Mouse (Mus musculus) right cerebral cortex, adult 2 months (tissue): ENCODE measurements around the gene Cops7b.

Experiments used
- DNase-seq, 2 experiments: peaks; one replicate each; pipeline ENCODE4 v3.0.0; 2021 to 2022; ENCODE audit warnings: low spot score in 2 of 2

Cops7b gene

GRCm38 (mm10) chr1:86596512-86596911 is 13.8 kb downstream of the Cops7b start:
- peak; percentile 43 for DNase-seq

- DNase-seq: peak in 1 of 2 experiments; percentile 27
Observed at GRCm38 (mm10) chr1:86598516-86598915, 15.8 kb downstream of the Cops7b start.

GRCm38 (mm10) chr1:86600117-86600516 is 17.4 kb downstream of the Cops7b start:
- DNase-seq: no peak

DNA sequence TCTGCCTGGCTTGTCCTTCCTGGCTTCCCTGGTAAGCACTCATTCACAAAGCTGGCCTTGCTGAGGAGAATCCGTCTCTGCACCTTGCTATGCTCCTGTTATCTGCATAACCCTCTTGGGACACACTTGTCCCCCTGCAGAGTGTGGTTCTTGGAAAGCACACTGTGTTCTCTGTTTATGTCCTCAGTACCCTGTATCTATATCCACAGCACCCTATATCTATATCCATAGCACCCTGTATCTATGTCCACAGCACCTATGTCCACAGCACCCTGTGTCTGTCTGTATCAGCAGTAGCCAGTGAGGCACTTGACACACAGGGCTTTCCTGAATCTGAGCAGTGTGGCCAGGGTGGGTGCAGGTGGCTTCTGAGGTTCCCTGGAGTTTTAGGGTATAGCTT is 28.2 kb downstream of the Cops7b start:
- DNase-seq: no peak

- DNase-seq: no peak
Observed at GRCm38 (mm10) chr1:86612081-86612480, 29.4 kb downstream of the Cops7b start.

DNA sequence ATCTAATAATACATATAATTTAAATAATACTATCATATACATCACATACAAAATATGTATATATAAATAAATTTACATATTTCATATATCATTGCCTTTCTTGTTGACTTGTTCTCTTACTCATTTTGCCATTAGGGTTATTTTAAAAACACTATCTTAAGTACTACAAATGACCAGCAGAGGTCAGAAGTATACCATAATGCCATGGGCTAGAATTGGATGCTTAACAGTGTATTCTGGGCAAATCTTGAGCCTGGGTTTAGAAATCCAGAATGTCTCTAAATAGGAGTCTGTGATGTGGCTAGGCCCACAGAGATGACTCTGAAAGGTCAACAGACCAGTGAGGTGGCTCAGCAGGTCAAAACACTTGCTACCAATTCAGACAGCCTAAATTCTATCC is 31.6 kb downstream of the Cops7b start:
- no peak for DNase-seq

GRCm38 (mm10) chr1:86618454-86619125 is 35.9 kb downstream of the Cops7b start:
- peak; percentile 88 to 89 for DNase-seq

GRCm38 (mm10) chr1:86622296-86622695 is 39.6 kb downstream of the Cops7b start:
- no peak for DNase-seq

GRCm38 (mm10) chr1:86623001-86624000 is 40.6 kb downstream of the Cops7b start:
- DNase-seq: no peak

- DNase-seq: no peak
Observed at GRCm38 (mm10) chr1:86628270-86628669, 45.6 kb downstream of the Cops7b start.

DNA sequence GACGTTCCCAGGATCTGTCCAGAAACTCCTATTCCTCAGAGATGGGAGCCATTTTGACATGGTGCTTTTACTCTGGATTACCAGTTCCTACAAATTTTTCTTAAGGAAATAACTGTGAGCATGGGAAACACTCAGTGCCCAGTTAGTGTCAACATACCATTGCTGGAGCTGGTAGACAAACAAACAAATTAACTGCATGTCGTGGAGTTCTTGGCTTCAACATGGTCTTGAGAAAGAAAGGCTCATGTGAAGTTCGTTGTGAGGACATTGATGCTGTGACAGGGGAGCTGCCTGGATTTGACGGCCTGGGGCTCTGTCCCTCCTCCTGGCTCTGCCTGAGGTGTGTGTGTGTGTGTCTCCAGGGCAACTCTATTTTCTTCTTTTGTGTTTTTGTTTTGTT is 47.2 kb downstream of the Cops7b start:
- no peak for DNase-seq

DNA sequence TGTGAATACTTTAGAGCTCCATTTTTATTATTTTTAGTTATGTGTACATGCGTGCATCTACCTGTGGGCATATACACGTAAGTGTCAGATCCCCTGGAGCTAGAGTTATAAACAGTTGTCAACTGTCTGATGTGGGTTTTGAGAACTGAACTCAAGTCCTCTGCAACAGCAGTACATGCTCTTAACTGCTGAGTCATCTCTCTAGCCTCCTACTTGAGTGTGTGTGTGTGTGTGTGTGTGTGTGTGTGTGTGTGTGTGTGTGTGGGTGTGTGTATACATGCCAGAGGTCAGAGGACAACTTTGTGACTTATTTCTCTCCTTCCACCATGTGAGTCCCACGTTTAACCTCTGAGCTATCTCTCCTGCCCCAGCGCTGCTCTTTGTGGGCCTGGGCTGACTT is 47.8 kb downstream of the Cops7b start:
- DNase-seq: no peak

DNA sequence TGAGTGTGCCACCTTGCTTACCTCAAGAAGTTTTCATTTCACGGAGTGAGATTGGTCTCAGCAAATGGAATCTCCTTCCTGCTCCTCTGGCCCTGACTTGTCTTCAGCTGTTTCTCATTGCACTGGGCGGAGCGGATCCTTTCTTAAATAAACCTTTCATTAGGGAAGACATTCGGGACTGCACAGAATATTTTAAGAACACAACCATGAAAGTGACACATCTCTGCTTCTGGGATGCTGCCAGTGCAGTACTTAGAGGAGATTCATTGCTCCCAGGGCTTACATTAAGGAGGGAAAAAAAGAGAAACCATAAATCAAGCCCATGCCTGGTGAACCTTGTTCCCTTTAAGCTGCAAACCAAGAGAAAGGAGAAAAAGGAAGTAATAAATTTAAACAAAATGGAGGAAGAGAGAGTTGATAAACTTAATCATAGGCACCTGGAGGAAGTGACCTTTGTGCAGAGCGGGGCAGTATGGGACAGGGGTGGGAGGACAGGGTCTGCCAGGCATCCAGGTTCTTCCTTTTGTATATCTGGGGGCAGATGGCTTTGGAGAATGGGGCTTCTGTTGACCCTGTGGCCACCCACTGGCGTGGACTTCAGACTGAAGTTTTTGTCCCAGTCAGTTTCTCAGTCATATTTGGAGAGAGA is 50.2 kb downstream of the Cops7b start:
- DNase-seq: no peak

- no peak for DNase-seq
Observed at GRCm38 (mm10) chr1:86633434-86633833, 50.7 kb downstream of the Cops7b start.

DNA sequence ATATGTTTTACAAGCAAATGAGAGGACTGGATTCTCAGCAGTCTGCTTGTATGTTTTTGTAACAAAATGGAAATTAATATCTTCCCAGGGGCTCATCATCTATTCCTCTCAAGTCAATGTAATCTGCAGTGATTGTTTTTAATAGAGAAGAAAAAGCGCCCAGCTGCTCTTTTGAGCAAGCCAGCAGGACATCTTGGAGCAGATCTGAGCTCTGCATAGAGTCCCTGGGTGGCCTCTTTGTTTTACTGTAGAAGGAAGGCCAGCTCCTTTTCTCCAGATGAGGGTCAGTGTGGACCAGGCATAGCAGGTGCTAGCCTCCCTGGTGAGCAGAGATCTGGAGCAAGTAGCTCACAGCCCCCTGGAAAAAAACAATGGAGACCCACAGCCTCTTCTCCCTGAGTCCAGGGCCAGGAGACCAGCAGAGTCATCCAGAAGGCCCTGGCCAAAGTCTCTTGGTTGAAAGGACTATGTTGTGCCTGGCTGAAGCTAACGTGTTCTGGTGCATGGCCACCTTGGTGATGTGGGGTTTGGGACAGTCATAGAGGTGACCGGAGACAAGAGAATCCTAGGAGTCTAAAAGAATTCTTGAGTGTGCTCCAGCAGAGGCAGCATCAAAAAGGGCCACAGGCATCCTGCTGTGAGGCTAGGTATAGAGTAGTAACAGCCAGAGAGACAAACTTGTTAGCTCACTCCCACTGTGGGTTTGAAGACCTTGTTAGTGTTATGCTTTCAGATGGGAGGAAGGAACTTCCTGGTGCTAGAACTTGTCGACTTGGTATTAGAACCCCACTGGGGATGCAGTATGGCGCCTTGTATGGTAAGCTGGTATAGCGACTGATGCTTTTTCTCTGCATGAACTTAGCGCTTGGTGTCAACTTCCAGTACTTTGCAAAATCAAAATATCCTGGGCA is 51.4 kb downstream of the Cops7b start:
- no peak for DNase-seq

DNA sequence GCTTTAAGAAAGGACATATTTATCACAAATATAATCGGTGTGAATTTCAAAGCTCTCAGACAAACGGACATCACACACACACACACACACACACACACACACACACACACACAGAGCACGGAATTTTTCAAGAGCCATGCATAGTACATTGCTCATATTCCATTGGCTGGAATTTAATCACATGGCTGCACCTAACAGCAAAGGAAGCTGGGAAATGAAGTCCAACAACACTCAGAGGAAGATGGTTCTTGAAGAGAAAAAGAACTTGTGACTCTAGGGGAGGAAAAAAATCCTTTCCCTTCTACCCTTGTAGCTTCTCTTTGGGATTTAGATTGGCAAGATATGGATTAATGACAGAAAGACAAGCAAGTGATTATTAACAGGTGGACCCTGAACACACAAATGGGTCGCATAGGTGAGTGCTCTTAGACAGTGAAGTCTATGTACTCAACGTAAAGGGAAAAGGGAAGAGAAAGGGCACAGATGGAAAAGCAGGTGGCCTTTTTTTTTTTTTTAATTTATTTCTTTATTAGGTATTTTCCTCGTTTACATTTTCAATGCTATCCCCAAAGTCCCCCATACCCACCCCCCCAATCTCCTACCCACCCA is 52.2 kb downstream of the Cops7b start:
- no peak for DNase-seq

DNA sequence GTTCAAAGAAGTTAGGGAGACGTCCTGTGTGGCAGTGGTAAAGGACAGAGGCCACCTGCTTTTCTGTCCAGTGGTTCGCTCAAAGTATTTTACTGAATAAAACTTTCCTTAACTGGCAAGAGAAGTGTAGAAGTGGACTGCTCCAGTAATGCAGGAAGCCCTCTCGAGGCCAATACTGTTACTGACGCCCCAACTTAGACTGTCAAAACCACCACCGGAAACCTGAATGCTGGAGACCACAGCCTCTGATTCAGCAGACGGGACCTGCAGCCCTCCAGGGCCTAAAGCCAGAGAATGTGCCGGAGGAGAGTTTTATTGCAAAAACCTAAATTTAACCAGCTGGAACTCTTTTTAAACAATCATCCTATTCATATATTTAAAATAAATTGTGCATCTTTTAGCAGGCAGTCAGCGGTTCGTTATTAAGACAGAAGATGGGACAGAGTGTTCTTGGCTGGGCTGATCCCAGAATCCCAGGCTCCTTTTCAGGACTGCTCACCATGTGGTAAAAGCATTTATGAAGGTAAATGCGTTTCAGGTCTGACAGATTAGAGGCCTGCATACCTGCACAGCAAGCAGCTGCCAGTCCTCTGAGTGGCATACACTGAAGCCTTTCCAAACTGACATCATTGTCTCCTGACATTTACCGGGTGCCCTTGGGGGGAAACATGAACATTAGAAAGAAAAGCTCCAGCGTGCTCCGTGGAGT is 60.6 kb downstream of the Cops7b start:
- DNase-seq: no peak

GRCm38 (mm10) chr1:86647517-86647916 is 64.8 kb downstream of the Cops7b start:
- DNase-seq: no peak

- DNase-seq: peak; percentile 70 to 90
Observed at GRCm38 (mm10) chr1:86650272-86650671, 67.6 kb downstream of the Cops7b start.

DNA sequence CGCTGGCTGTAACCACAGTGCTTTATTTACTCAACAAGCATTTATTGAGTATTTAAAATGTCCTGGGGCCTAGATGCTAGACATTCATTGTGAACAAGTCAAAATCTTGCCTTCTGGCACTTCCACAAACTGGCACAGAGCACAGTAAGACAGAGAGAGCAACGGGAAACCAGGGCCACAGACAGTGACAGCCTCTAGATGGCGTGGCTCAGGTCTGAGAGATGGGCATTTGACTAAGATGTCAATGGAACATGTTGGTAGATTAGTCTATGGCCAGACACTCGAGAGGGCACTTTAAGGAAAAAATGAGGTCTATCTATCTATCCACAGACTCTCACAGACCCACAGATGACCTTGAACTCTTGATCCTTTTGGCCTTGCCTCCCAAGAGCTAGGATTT is 70.0 kb downstream of the Cops7b start:
- DNase-seq: no peak
